Mouse (Mus musculus): ENCODE data around the gene Slfn3. TPM values are rescaled to one million over a fixed set of nuclear protein-coding genes. Genes with fewer than 3 reads are reported as not detected.

The Slfn3 gene
- polyA plus RNA-seq (2017; shearing (Covaris generic)): 4.6 TPM

DNA sequence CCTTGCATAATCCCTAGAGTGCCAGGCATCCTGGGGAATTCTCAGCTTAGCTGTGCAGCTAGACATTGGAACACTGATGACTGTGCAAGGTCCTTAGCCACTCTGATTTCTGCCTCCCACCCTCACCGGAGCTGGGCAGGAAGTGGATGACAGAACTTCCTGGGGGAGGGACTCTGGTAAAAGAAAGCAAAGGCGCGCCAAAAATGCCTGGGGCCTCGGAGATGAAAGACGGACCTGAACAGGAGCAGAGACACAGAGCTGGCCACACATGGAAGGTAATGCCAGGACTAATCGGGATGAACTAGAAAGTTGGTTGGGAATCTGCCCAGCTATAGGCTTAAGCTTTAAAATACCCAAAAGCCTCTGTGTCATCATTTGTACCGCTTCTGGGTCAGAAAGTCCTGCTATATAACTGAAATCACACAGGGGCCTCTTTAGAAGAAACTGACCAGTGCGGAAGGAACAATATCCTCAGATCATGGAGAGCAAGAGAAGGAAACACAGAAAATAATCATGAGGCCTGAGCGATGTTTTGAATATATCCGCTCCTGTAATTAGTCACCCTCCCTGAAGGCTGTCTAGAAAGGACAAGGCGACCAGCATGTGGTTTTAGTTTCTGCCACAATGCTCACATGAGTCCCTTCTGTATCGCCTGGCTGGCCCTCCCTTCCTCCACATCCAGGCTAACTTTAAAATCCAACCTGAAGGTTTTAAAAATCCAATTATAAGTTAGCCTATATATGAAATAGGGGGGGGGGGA lies at the start of gene Slfn3:
Gene Slfn3, plus strand, starts transcription at position 197 of the 760 bp plus-strand sequence.

DNA sequence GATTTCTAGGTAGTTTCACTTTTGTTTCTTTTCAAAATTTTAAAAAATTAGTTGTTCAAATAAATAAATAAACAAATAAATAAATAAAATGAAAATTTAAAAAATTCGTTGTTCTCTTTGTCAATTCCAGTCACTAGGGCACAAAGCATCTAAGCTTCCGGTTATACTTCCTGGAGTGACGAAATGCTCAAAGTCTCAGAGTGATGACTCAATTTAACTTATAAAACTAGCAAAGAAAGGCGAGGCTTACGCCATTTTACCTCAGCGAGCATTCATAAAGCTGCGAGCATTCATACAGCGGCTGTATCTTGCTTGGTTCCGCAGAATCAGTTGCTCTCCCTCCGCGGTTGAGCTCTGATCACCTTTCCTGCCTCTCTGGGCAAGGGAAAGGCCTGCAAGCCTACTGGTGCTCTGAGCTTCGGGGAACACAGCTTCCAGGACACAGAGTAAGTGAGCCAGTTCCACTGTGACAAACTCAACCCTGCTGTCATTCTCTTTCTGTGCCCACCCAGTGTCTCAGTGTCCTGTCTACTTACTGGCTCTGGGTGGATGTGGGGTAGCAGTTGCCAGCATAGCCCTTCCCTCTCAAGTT lies 16.1 kb upstream of the Slfn3 start, which contains the start of gene Slfn4:
Gene Slfn4, plus strand, starts transcription at position 239 of the 592 bp plus-strand sequence.

Other genes with a start within 250 kb of the Slfn3 start
- 51.3 TPM for gene Slfn5, start 240.0 kb upstream of the Slfn3 start, polyA plus RNA-seq (2017; shearing (Covaris generic))
- gene Slfn9, start 199.5 kb upstream of the Slfn3 start, polyA plus RNA-seq (2017; shearing (Covaris generic)): 22.9 TPM
- 153 TPM for gene Slfn8, start 170.5 kb upstream of the Slfn3 start, polyA plus RNA-seq (2017; shearing (Covaris generic))
- 684 TPM for gene Slfn2, start 126.2 kb upstream of the Slfn3 start, polyA plus RNA-seq (2017; shearing (Covaris generic))
- gene Slfn1, start 74.5 kb upstream of the Slfn3 start, polyA plus RNA-seq (2017; shearing (Covaris generic)): 220 TPM
- 0.49 TPM for gene Slfn4, start 16.1 kb upstream of the Slfn3 start, polyA plus RNA-seq (2017; shearing (Covaris generic))
- gene Slfn14, start 95.4 kb downstream of the Slfn3 start, polyA plus RNA-seq (2017; shearing (Covaris generic)): not detected
- 53.9 TPM for gene Ap2b1, start 107.7 kb downstream of the Slfn3 start, polyA plus RNA-seq (2017; shearing (Covaris generic))
- gene Pex12, start 111.3 kb downstream of the Slfn3 start, polyA plus RNA-seq (2017; shearing (Covaris generic)): 16.3 TPM
- gene Rasl10b, start 217.8 kb downstream of the Slfn3 start, polyA plus RNA-seq (2017; shearing (Covaris generic)): not detected
- gene Gas2l2, start 238.1 kb downstream of the Slfn3 start, polyA plus RNA-seq (2017; shearing (Covaris generic)): not detected
- 2.7 TPM for gene 1700020L24Rik, start 246.3 kb downstream of the Slfn3 start, polyA plus RNA-seq (2017; shearing (Covaris generic))

Measured in inflammation-experienced regulatory T-cells, adult 16 weeks (primary cell).